Comparison of ENCODE assay signal across 34 mouse cellular contexts in the genomic region with DNA sequence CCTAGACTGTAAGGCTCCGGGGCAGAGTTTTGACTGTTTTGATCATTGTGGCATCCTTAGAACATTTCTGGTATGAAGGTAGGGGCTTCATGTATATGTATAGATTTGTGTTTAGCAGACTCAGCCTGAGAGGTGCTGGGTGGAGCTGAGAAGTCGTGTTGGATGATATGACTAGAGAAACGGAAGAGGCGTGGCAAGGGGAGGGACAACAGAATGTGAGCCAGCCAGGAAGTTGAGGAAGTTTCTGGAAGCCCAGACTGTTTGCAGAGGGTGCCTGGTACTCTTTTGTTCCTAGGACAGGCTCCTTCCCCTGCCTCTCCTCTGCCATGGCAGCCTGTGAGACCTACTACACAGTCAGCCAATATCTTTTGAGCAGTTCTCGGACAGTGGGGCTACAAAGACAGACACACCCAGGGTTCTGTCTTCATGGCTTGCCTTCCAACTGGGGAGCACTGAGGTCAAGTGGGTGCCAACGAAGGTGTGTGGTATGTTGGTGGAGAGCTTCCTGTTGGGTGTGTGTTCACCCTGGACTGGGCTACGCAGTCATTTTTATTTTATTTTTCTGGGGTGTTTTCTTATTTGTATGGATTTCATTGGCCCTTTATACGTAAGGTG.
DNase-seq lines count a peak whose midpoint lies in the region; ATAC-seq and TF ChIP-seq lines count a peak whose summit lies in the region.
"Had no signal": no experiment of that assay in that cellular context is flagged by ENCODE, and none has a peak within 500 bp of the region (broad histone marks: within the 10 kb centered on the region; RNA-seq: fewer than 3 reads in every experiment).

No protein-coding gene starts in this region.

- 73% methylated on average over 8 of the region's 8 CpGs for WGBS in heart, postnatal 0 days
- 76% methylated on average over 8 of the region's 8 CpGs for WGBS in heart, embryonic 11.5 days (ENCODE audit: insufficient replicate concordance)
- WGBS in kidney, embryonic 16.5 days, result 85% methylated on average over 8 of the region's 8 CpGs

- peak; percentile 23 for DNase-seq in heart, postnatal 0 days (ENCODE audit: low spot score)
- DNase-seq in CH12.LX (ENCODE audit: extremely low read depth), result peak; percentile 13
- DNase-seq in cerebellum, adult 18-20 months, result no peak
- DNase-seq: adrenal gland, postnatal 25 days; cerebellum, adult 11-12 months; cerebellum, postnatal 10 days; forebrain, postnatal 0 days; gastrocnemius, postnatal 14 days; heart, adult 18-20 months; heart, postnatal 14 days; kidney, adult 2 months; kidney, postnatal 4 days; layer of hippocampus, postnatal 36 days; left cerebral cortex, postnatal 4 days; liver, embryonic 13.5 days; lung, adult 18-20 months; lung, postnatal 14 days; right cerebral cortex, adult 18-20 months; thymus, adult 2 months; thymus, postnatal 36 days had no signal

- no peak for TF ChIP-seq EP300 in heart, postnatal 0 days (IDR thresholded peaks at IDR 0.05; ENCODE audit: low read depth)
- TF ChIP-seq EP300 in CH12.LX (IDR thresholded peaks at IDR 0.05; ENCODE audit: low read length), result no peak

- TF ChIP-seq CTCF in heart, postnatal 0 days (IDR thresholded peaks at IDR 0.05; ENCODE audit: low read depth), result no peak
- TF ChIP-seq CTCF in CH12.LX (conservative IDR thresholded peaks at IDR 0.05 in 1 of 2, IDR thresholded peaks at IDR 0.05 in 1 of 2; ENCODE audit: low read depth in 2 of 2, low read length in 2 of 2), result no peak

- no peak for ATAC-seq in heart, postnatal 0 days (ENCODE audit: insufficient read depth, low read depth)
- no peak for ATAC-seq in heart, embryonic 11.5 days (replicated peaks; ENCODE audit: insufficient number of reproducible peaks, low FRiP score, low TSS enrichment)
- peak; percentile 53; the same call in 1 of the 2 replicates for ATAC-seq in common myeloid progenitor, adult 5-6 weeks (replicated peaks; ENCODE audit: low read depth, poor library complexity, severe bottlenecking)
- peak; percentile 59 for ATAC-seq in megakaryocyte progenitor cell, adult 5-6 weeks (replicated peaks; ENCODE audit: poor library complexity)
- ATAC-seq in kidney, embryonic 16.5 days (ENCODE audit: low FRiP score, low TSS enrichment), result no peak
- ATAC-seq: CD4-positive, CD25-positive, alpha-beta regulatory T cell, adult 4 months; forebrain, postnatal 0 days; inflammation-experienced regulatory T-cells, adult 6 months had no signal

- H3K36me3 ChIP-seq in heart, postnatal 0 days (replicated peaks; ENCODE audit: control insufficient read depth, insufficient read depth, low read length), result no peaks in the 10 kb centered on the region
- H3K36me3 ChIP-seq in heart, embryonic 11.5 days (ENCODE audit: control insufficient read depth, insufficient read depth, low read length), result no peaks in the 10 kb centered on the region
- no peaks in the 10 kb centered on the region for H3K36me3 ChIP-seq in CH12.LX (replicated peaks in 1 of 2; ENCODE audit: control insufficient read depth in 1 of 2, insufficient read depth in 1 of 2, low read length in 1 of 2)
- no peaks in the 10 kb centered on the region for H3K36me3 ChIP-seq in kidney, embryonic 16.5 days (ENCODE audit: insufficient read depth, low read length)
- H3K36me3 ChIP-seq: forebrain, embryonic 12.5 days; heart, embryonic 13.5 days; limb, embryonic 15.5 days; liver, embryonic 13.5 days; midbrain, embryonic 12.5 days; neural tube, embryonic 12.5 days had no signal

- H3K27me3 ChIP-seq in heart, postnatal 0 days (ENCODE audit: control insufficient read depth, insufficient read depth, low read length), result 0 out of 2 replicates have a peak, but pooled peaks cover 5% of the 10 kb centered on the region
- 0 out of 2 replicates have a peak, but pooled peaks cover 3% of the 10 kb centered on the region for H3K27me3 ChIP-seq in heart, embryonic 11.5 days (ENCODE audit: control insufficient read depth, insufficient read depth, low read length)
- H3K27me3 ChIP-seq in CH12.LX (replicated peaks), result no peaks in the 10 kb centered on the region
- H3K27me3 ChIP-seq in kidney, embryonic 16.5 days (ENCODE audit: insufficient read depth, low read length), result no peaks in the 10 kb centered on the region
- H3K27me3 ChIP-seq: forebrain, embryonic 12.5 days; limb, embryonic 15.5 days; liver, embryonic 13.5 days; neural tube, embryonic 12.5 days had no signal

- no peak overlapping the region for H3K27ac ChIP-seq in heart, postnatal 0 days (ENCODE audit: low read depth)
- H3K27ac ChIP-seq in heart, embryonic 11.5 days (ENCODE audit: low read depth, low read length), result no peak overlapping the region
- H3K27ac ChIP-seq in CH12.LX (ENCODE audit: insufficient read depth, low read depth), result no peak overlapping the region
- no peak overlapping the region for H3K27ac ChIP-seq in kidney, embryonic 16.5 days (ENCODE audit: low read length)
- H3K27ac ChIP-seq: forebrain, embryonic 12.5 days; heart, embryonic 13.5 days; hindbrain, embryonic 14.5 days; kidney, postnatal 0 days; limb, embryonic 15.5 days; liver, embryonic 13.5 days; midbrain, embryonic 12.5 days; neural tube, embryonic 12.5 days had no signal

- in situ Hi-C loops in CH12.LX (cut with MboI; ENCODE audit: low pct_ligation_motif_present, low pct_unique_long_range_greater_than_20kb, low sequenced_read_pairs), result no loop called here

- H3K79me2 ChIP-seq in CH12.LX (replicated peaks; ENCODE audit: control insufficient read depth, extremely low read depth, insufficient read depth, poor library complexity, severe bottlenecking), result no peaks in the 10 kb centered on the region

- no peak overlapping the region for H3K4me2 ChIP-seq in heart, postnatal 0 days (ENCODE audit: low read depth, low read length)
- H3K4me2 ChIP-seq in heart, embryonic 11.5 days, result no peak overlapping the region
- H3K4me2 ChIP-seq in CH12.LX (ENCODE audit: insufficient read depth, low read depth, poor library complexity, severe bottlenecking), result no peak overlapping the region
- H3K4me2 ChIP-seq in kidney, embryonic 16.5 days (replicated peaks; ENCODE audit: low read depth, low read length), result no peak overlapping the region
- H3K4me2 ChIP-seq: forebrain, embryonic 12.5 days; heart, embryonic 13.5 days; hindbrain, embryonic 14.5 days; limb, embryonic 15.5 days; liver, embryonic 13.5 days; midbrain, embryonic 12.5 days; neural tube, embryonic 12.5 days had no signal

- no peaks in the 10 kb centered on the region for H3K9me3 ChIP-seq in heart, postnatal 0 days (replicated peaks; ENCODE audit: control insufficient read depth, low read length)
- H3K9me3 ChIP-seq in heart, embryonic 11.5 days (replicated peaks; ENCODE audit: control insufficient read depth, low read length), result no peaks in the 10 kb centered on the region
- H3K9me3 ChIP-seq in CH12.LX (replicated peaks; ENCODE audit: low read length), result no peaks in the 10 kb centered on the region
- H3K9me3 ChIP-seq in kidney, embryonic 16.5 days (ENCODE audit: low read length), result no peaks in the 10 kb centered on the region
- H3K9me3 ChIP-seq: forebrain, embryonic 12.5 days; heart, embryonic 13.5 days; limb, embryonic 15.5 days; liver, embryonic 13.5 days; midbrain, embryonic 12.5 days; neural tube, embryonic 12.5 days had no signal

- dilution Hi-C loops in CH12.LX (cut with MboI; ENCODE audit: extremely low pct_ligation_motif_present, extremely low pct_unique_long_range_greater_than_20kb, low sequenced_read_pairs), result no loop called here

- TF ChIP-seq POLR2A in CH12.LX (IDR thresholded peaks at IDR 0.05; ENCODE audit: low read depth, low read length), result 0 out of 2 replicates have a peak, but pooled peaks have one; percentile 19

- TF ChIP-seq RAD21 in CH12.LX (IDR thresholded peaks at IDR 0.05; ENCODE audit: low read depth, low read length), result no peak

- H3K4me1 ChIP-seq in heart, postnatal 0 days (ENCODE audit: control insufficient read depth, insufficient read depth), result no peaks in the 10 kb centered on the region
- no peaks in the 10 kb centered on the region for H3K4me1 ChIP-seq in heart, embryonic 11.5 days (ENCODE audit: control insufficient read depth, insufficient read depth, low read length)
- peaks cover 0 to 8% of the 10 kb centered on the region in 2 experiments; a peak in 1 of 4 replicates for H3K4me1 ChIP-seq in CH12.LX (ENCODE audit: control insufficient read depth in 1 of 2, insufficient read depth in 2 of 2)
- no peaks in the 10 kb centered on the region for H3K4me1 ChIP-seq in kidney, embryonic 16.5 days (ENCODE audit: insufficient read depth, low read length)
- H3K4me1 ChIP-seq: heart, embryonic 13.5 days; limb, embryonic 15.5 days; liver, embryonic 13.5 days had no signal

- no peak overlapping the region for H3K9ac ChIP-seq in heart, postnatal 0 days (replicated peaks; ENCODE audit: low read depth, low read length)
- no peak overlapping the region for H3K9ac ChIP-seq in heart, embryonic 11.5 days (ENCODE audit: low read depth, low read length)
- H3K9ac ChIP-seq in CH12.LX (ENCODE audit: insufficient read depth, low read depth), result no peak overlapping the region
- no peak overlapping the region for H3K9ac ChIP-seq in kidney, embryonic 16.5 days (replicated peaks; ENCODE audit: low read length)
- H3K9ac ChIP-seq: forebrain, embryonic 12.5 days; forebrain, postnatal 0 days; heart, embryonic 13.5 days; hindbrain, embryonic 14.5 days; limb, embryonic 15.5 days; liver, embryonic 13.5 days; midbrain, embryonic 12.5 days; neural tube, embryonic 12.5 days had no signal

- no peak overlapping the region for H3K4me3 ChIP-seq in heart, postnatal 0 days (ENCODE audit: low read depth, low read length)
- no peak overlapping the region for H3K4me3 ChIP-seq in heart, embryonic 11.5 days (ENCODE audit: low read depth, low read length)
- no peak overlapping the region for H3K4me3 ChIP-seq in CH12.LX (replicated peaks in 1 of 3; ENCODE audit: low read depth in 2 of 3, low read length in 2 of 3, poor library complexity in 1 of 3)
- H3K4me3 ChIP-seq in kidney, embryonic 16.5 days (ENCODE audit: low read length), result no peak overlapping the region
- H3K4me3 ChIP-seq: forebrain, embryonic 12.5 days; heart, embryonic 13.5 days; limb, embryonic 15.5 days; liver, embryonic 13.5 days; midbrain, embryonic 12.5 days; myocyte; neural tube, embryonic 12.5 days had no signal

TF ChIP-seq in CH12.LX, 34 proteins besides CTCF, POLR2A, EP300 and RAD21:
- no peak for TF ChIP-seq ZNF384 (IDR thresholded peaks at IDR 0.05; ENCODE audit: low read depth, low read length)
- TF ChIP-seq ELF1 (IDR thresholded peaks at IDR 0.05; ENCODE audit: low read depth, low read length), result 0 out of 2 replicates have a peak, but pooled peaks have one; percentile 26

Comparison
In these comparisons a context has a peak if more than half of its experiments do, and no peak if none do; other contexts are left out.
1. ATAC-seq: peak in common myeloid progenitor, adult 5-6 weeks (single experiment) and megakaryocyte progenitor cell, adult 5-6 weeks (single experiment); none in heart, postnatal 0 days (single experiment), heart, embryonic 11.5 days (single experiment) and kidney, embryonic 16.5 days (single experiment).
2. DNase-seq: peak in heart, postnatal 0 days (single experiment) and CH12.LX (single experiment); none in cerebellum, adult 18-20 months (0 of 2).